Mouse (Mus musculus) gastrocnemius, adult 2 months (tissue): ENCODE results near the gene Itga10. TPM values are rescaled to one million over a fixed set of nuclear protein-coding genes. Genes with fewer than 3 reads are reported as not detected.
"Not testable (repeated sequence)": the region's sequence is repeated elsewhere in the genome, so short reads cannot be mapped to it uniquely, and the experiment has no call there.

Source experiments
- DNase-seq: peaks from one replicate; pipeline ENCODE4 v3.0.0; 2022
- H3K27ac ChIP-seq: fragments of 200-600 bp; 2 replicates; pipeline ENCODE4 v1.8.1; 2022; ENCODE audit warnings: mild to moderate bottlenecking
- H3K4me3 ChIP-seq: fragments of 200-600 bp; 2 replicates; pipeline ENCODE4 v1.8.1; 2022; ENCODE audit warnings: mild to moderate bottlenecking, moderate library complexity
- CTCF ChIP-seq: fragments of 200-600 bp; IDR thresholded peaks from 2 replicates; pipeline ENCODE4 v1.8.1; 2022; ENCODE audit warnings: antibody characterized with exemption, mild to moderate bottlenecking, moderate library complexity
- intact Hi-C: fragments of 180-260 bp; cut with DNase I; formaldehyde crosslinking; loops from one replicate; pipeline ENCODE4 v1.15.1; 2025
- total RNA-seq, 2 experiments: library from RNA; stranded (reverse); gene quantifications; 2 replicates each; pipeline ENCODE4 v1.2.3; 2021

Itga10 gene
- total RNA-seq, 2 experiments from 2014 or later, result 0.74 to 1.4 TPM

DNA sequence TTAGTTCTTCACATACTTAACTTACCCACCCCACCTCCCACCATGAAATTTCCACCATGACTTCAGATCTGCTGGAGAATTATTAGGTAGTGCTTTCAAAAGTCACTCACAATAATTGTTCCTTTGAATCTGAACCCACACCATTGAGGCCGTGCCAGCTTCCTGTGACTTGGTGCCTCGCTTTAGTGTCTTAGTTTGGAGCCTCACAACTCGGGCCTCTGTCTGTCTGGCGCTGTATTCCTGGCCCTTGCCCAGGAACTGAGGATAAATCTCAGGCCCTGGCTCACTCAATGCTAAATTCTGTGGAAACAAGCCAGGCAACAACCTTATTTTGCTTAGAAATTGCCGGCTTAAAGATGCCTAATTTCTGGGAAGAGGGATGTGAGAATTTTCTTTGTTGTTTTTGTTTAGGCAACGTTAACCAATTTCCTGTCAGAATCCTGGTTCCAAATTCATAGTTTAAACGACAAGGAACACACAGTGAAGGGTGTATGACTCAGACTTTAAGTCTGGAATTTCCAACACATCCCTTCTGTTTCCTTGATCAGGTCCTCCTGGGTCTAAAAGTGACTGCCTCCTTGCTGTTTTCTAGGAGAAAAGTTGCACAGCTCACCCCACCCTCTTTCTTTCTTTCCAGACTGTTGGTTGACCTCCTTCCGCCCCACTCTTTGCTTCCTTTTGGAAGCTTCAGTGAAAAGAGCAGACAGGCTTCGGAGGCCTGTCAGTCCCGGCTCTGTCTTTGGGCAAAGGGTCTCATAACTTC, 43.3 kb upstream of the Itga10 start:
- peak; percentile 46 for DNase-seq
- intact Hi-C loops, result loop anchor here (2.0 kb wide), 1 partner anchor 27 kb away; the partner anchor contains the start of gene Rbm8a
- Histone ChIP-seq H3K4me3 (peak overlapping the region; percentile 90), H3K27ac (peak overlapping the region; percentile 89)
- TF ChIP-seq CTCF, result no peak

DNA sequence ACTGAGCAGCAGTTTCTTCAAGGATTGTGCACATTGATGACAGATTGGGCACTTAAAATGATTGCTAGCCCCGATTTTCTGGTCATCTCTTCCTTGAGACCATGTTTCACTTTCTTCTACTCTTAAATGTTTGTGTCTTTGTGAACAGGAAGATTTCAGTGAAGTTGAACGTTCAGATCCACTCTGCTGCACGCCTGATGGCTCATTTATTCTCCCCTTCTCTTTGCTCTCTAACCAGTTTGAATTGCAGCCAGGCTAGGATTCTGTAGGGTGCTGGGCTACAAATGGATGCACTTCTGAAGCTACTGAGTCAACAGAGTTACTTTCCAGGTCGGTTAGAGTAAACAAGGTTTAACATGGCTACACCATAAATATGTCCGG, 42.7 kb upstream of the Itga10 start:
- Histone ChIP-seq H3K27ac (peak overlapping the region; percentile 89), H3K4me3 (peak overlapping the region; percentile 90)
- no peak for TF ChIP-seq CTCF
- intact Hi-C loops, result no loop called here
- no peak for DNase-seq

DNA sequence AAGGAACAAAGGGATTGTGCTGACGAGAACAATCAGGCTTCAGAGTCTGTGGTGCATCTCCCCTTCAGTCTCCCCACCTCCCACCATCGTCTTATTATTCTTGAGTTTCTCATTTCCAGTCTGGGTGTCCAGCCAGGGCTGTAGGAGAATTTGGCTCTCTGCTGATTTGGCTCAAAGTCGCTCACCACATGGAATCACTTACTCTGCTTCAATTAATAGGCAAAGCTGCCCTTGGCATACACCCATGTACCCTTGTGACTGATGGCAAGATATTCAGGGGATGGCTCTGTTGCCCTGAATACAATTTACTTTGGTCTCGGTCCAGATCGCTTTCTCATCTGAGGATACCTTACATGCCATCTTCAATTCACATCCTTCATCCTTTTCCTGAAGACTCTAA, 42.1 kb upstream of the Itga10 start:
- Histone ChIP-seq H3K4me3 (peak overlapping the region; percentile 90), H3K27ac (peak overlapping the region; percentile 89)
- no peak for TF ChIP-seq CTCF
- intact Hi-C loops, result no loop called here
- DNase-seq, result no peak

DNA sequence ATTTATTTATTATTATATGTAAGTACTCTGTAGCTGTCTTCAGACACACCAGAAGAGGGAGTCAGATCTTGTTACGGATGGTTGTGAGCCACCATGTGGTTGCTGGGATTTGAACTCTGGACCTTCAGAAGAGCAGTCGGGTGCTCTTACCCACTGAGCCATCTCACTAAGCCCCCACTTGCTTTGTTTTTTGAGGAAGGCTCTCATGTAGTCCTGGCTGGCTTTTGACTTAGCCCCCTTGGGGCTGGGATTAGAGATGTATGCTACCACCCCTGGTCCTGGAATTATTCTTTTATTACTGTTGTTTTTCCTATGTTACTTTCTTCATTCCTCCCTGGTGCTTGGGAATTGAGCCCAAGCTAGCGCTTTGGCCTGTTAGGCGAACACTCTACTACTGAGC, 39.4 kb upstream of the Itga10 start:
- intact Hi-C loops, result not testable (repeated sequence)

DNA sequence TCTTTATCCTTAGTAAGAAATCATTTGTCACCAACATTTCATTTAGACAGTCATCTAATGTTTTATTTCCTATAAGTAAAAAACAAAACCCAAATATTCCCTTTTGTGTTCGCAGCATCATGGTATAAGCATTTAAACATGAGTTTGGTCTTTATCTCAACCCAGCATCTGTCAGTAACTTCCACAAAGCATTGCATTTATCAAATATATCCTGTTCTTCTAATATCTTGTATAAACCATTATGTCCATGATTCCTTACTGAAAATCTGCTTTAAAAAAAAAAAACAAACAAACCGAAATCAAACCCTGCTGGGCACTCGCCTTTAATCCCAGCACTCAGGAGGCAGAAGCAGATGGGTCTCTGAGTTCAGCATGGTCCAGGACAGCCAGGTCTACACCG, 38.8 kb upstream of the Itga10 start:
- Histone ChIP-seq H3K27ac (no peak overlapping the region), H3K4me3 (no peak overlapping the region)
- TF ChIP-seq CTCF, result no peak
- DNase-seq, result no peak
- intact Hi-C loops, result no loop called here

More for the DNA sequence above, 39.4 kb upstream of the Itga10 start:
- not testable (repeated sequence) for H3K4me3 ChIP-seq, H3K27ac ChIP-seq, DNase-seq

DNA sequence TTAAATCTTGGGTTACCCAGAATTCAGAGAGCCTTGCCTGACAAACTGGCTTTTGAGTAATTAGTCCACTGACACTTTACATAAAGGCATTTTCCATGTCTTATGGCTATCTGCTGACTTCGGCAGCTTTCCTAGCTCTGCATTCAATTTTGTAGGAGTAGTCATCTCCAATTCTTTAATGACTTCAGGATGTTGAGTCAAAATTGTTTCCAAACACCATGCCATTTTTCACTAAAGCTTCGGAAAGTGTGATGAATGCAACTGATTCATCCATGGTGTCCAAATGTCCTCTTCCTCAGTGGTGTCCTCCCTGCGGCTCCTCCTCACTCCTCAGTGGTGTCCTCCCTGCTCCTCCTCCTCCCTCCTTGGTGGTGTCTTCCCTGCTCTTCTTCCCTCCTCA, 27.4 kb upstream of the Itga10 start:
- no peak for DNase-seq
- TF ChIP-seq CTCF, result no peak
- intact Hi-C loops, result no loop called here
- H3K27ac ChIP-seq, result no peak overlapping the region
- H3K4me3 ChIP-seq, result no peak overlapping the region

DNA sequence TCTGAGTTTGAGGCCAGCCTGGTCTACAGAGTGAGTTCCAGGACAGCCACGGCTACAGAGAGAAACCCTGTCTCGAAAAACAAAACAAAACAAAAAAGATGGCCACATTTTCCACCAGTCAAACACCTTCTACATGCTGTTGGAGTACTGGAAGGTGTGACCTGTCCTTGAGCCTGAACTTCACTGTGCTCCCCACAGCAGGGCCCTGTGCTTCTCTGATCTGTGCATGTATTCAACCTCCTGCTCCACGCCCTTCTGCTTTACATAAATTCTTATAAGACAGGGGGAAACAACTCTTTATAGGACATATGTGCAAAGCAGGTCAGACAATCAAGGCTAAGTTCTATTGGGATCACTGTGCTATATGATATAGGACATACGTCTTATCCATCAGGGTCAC, 22.2 kb upstream of the Itga10 start:
- no peak overlapping the region for H3K4me3 ChIP-seq
- no peak for TF ChIP-seq CTCF
- intact Hi-C loops, result no loop called here
- no peak overlapping the region for H3K27ac ChIP-seq
- DNase-seq, result no peak

DNA sequence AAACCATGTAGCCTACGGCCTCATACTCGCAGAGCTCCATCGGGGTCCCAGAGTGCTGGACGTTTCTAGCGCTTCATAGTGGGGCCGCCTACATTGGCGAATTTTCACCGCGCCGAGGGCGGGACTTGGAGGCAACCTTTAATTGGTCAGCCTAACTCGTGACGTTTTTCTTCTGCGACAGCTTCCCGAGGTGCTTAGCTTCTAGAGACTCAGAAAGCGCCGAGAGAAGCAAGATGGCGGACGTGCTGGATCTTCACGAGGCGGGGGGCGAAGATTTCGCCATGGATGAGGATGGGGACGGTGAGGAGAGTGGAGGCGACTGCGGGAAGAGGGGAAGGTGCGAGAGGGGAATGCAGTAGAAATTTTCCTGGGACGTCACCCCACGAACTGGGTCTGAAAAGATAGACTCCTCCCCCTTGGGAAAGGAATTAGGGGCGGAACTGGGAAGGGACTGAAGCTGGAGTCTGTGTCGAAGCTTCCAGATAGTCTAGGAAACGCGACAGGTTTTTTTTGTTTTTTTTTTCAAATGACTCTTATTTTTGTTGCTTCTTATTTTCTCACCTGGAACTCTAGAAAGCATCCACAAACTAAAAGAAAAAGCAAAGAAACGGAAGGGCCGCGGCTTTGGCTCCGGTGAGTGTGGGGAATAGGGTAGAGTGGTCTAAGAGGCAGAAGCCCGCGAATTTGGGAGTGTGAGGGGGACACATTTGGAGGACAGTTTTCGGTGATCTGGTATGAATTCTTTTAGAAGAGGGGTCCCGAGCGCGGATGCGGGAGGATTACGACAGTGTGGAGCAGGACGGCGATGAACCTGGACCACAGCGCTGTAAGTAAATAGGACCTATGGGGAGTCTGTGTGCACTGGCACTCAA, 15.4 kb upstream of the Itga10 start, which contains the start of gene Rbm8a:
Gene Rbm8a (plus strand): TSS at position 205 of the 872 bp plus-strand sequence.
- no peak for TF ChIP-seq CTCF
- intact Hi-C loops, result loop anchor here (2.0 kb wide), 1 partner anchor 29 kb away; the partner anchor contains the start of gene Lix1l
- DNase-seq, result peak; percentile 96
- Histone ChIP-seq H3K27ac (peak within 1 kb of the TSS; percentile 92), H3K4me3 (peak within 1 kb of the TSS; percentile 82)

DNA sequence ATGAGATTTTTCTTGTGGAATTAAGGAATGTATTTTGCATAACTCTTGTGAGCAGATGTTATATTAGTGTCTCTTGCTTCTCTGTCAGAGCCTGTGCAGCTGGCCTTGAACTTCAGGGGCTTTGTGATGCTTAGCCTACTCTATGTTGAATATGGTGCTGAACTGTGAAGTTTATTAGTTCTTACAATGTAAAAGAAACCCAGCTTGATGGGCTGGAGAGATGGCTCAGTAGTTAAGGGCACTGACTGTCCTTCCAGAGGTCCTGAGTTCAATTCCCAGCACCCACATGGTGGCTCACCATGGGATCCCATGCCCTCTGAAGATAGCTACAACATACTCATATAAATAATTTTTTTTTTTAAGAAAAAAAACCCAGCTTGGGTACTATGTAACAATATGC, 13.3 kb upstream of the Itga10 start:
- H3K4me3 ChIP-seq, result no peak overlapping the region
- H3K27ac ChIP-seq, result no peak overlapping the region
- intact Hi-C loops, result no loop called here
- no peak for TF ChIP-seq CTCF
- DNase-seq, result no peak

DNA sequence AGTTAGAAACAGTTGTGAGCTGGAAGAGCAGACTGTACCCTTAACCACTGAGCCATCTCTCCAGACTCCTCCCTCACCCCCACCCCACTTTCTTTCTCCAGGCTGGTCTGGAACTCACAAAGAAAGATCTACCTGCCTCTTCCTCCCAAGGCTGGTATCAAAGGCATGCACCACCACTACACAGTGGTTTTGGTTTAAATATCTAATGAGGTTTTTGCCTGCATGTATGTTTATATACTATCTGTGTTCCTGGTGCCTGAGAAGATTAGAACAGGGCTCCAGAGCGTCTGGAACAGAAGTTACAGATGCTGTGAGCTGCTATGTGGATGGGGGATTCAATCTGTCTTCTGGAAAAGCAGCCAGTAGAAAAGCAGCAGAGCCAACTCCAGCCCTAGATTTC, 11.4 kb upstream of the Itga10 start:
- DNase-seq, result no peak
- TF ChIP-seq CTCF, result no peak
- H3K27ac ChIP-seq, result no peak overlapping the region
- H3K4me3 ChIP-seq, result no peak overlapping the region
- intact Hi-C loops, result no loop called here

DNA sequence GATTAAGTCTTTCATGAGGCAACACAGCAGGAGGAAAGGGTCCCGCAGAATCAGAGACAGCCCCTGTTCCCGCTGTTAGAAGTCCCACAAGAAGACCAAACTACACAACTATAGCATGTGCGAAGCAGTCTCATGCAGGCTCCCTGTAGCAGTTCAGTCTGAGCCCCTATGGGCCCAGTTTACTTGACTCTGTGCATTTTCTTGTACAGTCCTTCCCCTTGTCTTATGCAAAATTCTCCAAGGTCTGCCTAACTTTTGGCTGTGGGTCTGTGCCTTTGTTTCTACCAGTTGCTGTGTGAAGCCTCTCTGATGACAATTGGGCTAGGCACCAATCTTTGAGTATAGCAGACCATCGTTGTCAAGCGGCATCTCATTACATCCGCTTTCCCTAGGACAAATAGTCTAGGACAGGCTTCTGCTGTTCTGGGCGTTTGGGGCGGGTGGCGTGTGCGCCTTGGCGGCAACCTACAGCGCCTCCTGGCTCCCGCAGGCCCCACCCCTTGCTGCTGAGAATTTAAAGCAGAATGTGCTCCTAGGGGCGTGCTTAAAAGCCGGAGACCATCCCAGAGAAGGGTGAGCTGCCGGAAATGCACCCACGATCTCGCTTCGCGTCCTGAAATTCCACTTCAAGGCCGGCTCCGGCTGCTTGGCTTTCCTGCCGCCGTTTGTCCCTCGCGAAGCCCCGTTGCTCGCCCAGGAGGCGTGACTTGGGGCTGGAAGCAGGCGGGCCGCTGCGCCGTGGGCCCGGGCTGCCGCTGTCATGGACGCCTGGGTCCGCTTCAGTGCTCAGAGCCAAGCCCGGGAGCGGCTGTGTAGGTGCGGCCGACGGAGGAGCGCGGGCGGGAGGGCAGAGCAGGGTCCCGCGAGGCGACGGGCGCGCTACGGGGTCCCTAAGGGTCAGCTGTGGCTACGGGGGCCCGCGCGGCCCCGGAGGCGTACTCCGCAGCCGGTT, 10.2 kb upstream of the Itga10 start, which contains the start of the genes Pex11b and Gm42957:
Gene Pex11b (plus strand): TSS at position 449 of the 952 bp plus-strand sequence.
Gene Gm42957 (plus strand): TSS at position 547 of the 952 bp plus-strand sequence.
- TF ChIP-seq CTCF, result peak; percentile 63
- DNase-seq, result peak; percentile 92
- peak within 1 kb of the TSS; percentile 85 for H3K4me3 ChIP-seq
- intact Hi-C loops, result no loop called here
- peak within 1 kb of the TSS; percentile 95 for H3K27ac ChIP-seq

DNA sequence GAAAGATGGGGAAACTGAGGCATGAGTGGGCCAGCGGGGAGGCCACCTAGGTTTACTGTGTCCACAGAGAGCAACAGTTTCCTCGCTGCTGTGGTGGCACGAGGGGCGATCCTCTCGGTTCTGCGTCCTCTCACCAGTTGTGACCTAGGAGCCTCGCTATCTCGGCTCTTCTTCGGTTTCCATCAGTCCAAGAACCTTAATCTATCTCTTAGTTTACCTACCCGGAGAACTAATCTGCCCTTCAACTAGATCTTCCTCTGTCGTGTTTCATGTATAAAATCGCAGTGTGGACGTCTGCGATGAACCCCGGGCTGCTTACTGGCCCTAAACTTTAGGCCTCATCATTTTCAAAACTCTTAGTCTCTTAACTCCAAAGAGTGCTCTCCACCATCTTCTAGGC, 9.5 kb upstream of the Itga10 start:
- intact Hi-C loops, result no loop called here

More for the DNA sequence above, 9.5 kb upstream of the Itga10 start:
- Histone ChIP-seq H3K27ac (peak overlapping the region; percentile 95), H3K4me3 (peak overlapping the region; percentile 85)
- TF ChIP-seq CTCF, result no peak
- DNase-seq, result no peak
